Mouse (Mus musculus) subcutaneous adipose tissue, adult 2 months (tissue): ENCODE measurements around the gene Clpx. TPM values are rescaled to one million over a fixed set of nuclear protein-coding genes. Genes with fewer than 3 reads are reported as not detected.

Experiments
- polyA plus RNA-seq: library from polyadenylated mRNA; depleted of rRNA; stranded (reverse); fragments of >200 nt; gene quantifications from 2 replicates; pipeline ENCODE4 v1.2.3, GENCODE M21; 2012; ENCODE audit warnings: low replicate concordance; rRNA removed

Clpx gene
- polyA plus RNA-seq, result 13.1 and 16.5 TPM in 2 replicates

GRCm38 (mm10) chr9:65293973-65294715 is at the start of gene Clpx:
TSS of gene Clpx (plus strand) at chr9:65294260.

DNA sequence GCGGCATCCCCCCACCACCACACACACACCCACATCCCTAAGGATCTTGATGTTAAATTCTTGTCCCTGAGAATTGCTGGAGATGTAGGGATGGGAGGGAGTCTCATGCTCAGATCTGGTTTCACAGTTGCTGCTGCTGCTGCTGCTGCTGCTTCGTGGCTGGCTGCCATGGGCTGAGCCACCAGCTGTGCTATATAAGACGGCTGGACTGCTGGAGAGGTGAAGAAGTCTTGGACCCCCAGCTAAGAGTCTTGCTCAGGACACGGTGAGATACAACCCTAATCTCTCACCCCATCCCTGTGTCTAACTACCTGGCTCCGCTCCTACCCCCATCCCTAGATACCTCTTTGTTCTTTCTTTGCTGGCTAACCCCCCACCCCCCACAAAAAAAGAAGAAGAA is 29.1 kb upstream of the Clpx start, which contains the start of gene Cilp:
Gene Cilp (plus strand): TSS at position 222 of the 400 bp plus-strand sequence.

GRCm38 (mm10) chr9:65345854-65346475 is 51.9 kb downstream of the Clpx start, which contains the start of gene Pdcd7:
TSS of gene Pdcd7 (plus strand) at chr9:65346104.

GRCm38 (mm10) chr9:65360641-65361448 is 66.8 kb downstream of the Clpx start, which contains the start of gene Ubap1l:
TSS of gene Ubap1l (plus strand) at chr9:65361041.

Other genes with a start within 250 kb of the Clpx start
- gene Igdcc4, start 192.8 kb upstream of the Clpx start, polyA plus RNA-seq, result 4.0 and 40.8 TPM in 2 replicates
- 0.64 and 3.8 TPM in 2 replicates for gene Igdcc3, start 153.1 kb upstream of the Clpx start, polyA plus RNA-seq
- gene Parp16, start 98.9 kb upstream of the Clpx start, polyA plus RNA-seq, result 14.8 and 20.1 TPM in 2 replicates
- gene Cilp, start 29.1 kb upstream of the Clpx start, polyA plus RNA-seq, result 17.1 and 26.0 TPM in 2 replicates
- 6.5 and 10.1 TPM in 2 replicates for gene Pdcd7, start 51.8 kb downstream of the Clpx start, polyA plus RNA-seq
- 0.16 and 0.27 TPM in 2 replicates for gene Ubap1l, start 66.8 kb downstream of the Clpx start, polyA plus RNA-seq
- 1.8 and 2.6 TPM in 2 replicates for gene Kbtbd13, start 97.4 kb downstream of the Clpx start, polyA plus RNA-seq
- gene Rasl12, start 104.2 kb downstream of the Clpx start, polyA plus RNA-seq, result 45.7 and 82.2 TPM in 2 replicates
- gene Slc51b, start 128.7 kb downstream of the Clpx start, polyA plus RNA-seq, result not detected in 2 replicates
- 12.4 and 14.4 TPM in 2 replicates for gene Mtfmt, start 141.5 kb downstream of the Clpx start, polyA plus RNA-seq
- gene Spg21, start 166.7 kb downstream of the Clpx start, polyA plus RNA-seq, result 40.3 and 57.6 TPM in 2 replicates
- gene Ankdd1a, start 225.9 kb downstream of the Clpx start, polyA plus RNA-seq, result 0.45 and 0.82 TPM in 2 replicates